Mouse (Mus musculus) embryonic facial prominence, embryonic 10.5 days (tissue): Measurements from ENCODE around the gene Moap1. TPM values are rescaled to one million over a fixed set of nuclear protein-coding genes. Genes with fewer than 3 reads are reported as not detected.

Source experiments
- DNase-seq: peaks from one replicate; pipeline ENCODE4 v3.0.0-alpha.2; 2017; ENCODE audit warnings: low spot score
- H3K27ac ChIP-seq: fragments of 300-500 bp; sonication (generic); replicated peaks from 2 replicates; pipeline ENCODE4 v1.5.1; 2016; ENCODE audit warnings: mild to moderate bottlenecking
- H3K27me3 ChIP-seq: fragments of 300-500 bp; sonication (generic); replicated peaks from 2 replicates; pipeline ENCODE4 v1.6.1; 2016; ENCODE audit warnings: low read depth, mild to moderate bottlenecking; ENCODE audit not compliant: poor library complexity, severe bottlenecking
- H3K36me3 ChIP-seq: fragments of 300-500 bp; sonication (generic); replicated peaks from 2 replicates; pipeline ENCODE4 v1.6.1; 2016; ENCODE audit warnings: mild to moderate bottlenecking, moderate library complexity
- H3K4me1 ChIP-seq: fragments of 300-500 bp; sonication (generic); 2 replicates; pipeline ENCODE4 v1.6.1; 2016
- H3K4me3 ChIP-seq: fragments of 300-500 bp; sonication (generic); 2 replicates; pipeline ENCODE4 v1.5.1; 2016; ENCODE audit warnings: mild to moderate bottlenecking, moderate library complexity
- H3K9me3 ChIP-seq: fragments of 300-500 bp; sonication (generic); 2 replicates; pipeline ENCODE4 v1.6.1; 2016; ENCODE audit warnings: mild to moderate bottlenecking
- WGBS: fragments of 180-500 bp; shearing (Covaris S2); methylation state at CpG from one replicate; pipeline ENCODE4 v1.1.7; 2016; 5-methylcytosine and 5-hydroxymethylcytosine counted together
- polyA plus RNA-seq: library from polyadenylated mRNA; unstranded; fragments of >200 nt; fragmentation: Nextera tagmentation; extraction: Ambion mirVana; gene quantifications from 2 replicates; pipeline ENCODE4 v1.2.1, GENCODE M21; 2016

Gene Moap1
- polyA plus RNA-seq: 35.4 and 36.9 TPM in 2 replicates

DNA sequence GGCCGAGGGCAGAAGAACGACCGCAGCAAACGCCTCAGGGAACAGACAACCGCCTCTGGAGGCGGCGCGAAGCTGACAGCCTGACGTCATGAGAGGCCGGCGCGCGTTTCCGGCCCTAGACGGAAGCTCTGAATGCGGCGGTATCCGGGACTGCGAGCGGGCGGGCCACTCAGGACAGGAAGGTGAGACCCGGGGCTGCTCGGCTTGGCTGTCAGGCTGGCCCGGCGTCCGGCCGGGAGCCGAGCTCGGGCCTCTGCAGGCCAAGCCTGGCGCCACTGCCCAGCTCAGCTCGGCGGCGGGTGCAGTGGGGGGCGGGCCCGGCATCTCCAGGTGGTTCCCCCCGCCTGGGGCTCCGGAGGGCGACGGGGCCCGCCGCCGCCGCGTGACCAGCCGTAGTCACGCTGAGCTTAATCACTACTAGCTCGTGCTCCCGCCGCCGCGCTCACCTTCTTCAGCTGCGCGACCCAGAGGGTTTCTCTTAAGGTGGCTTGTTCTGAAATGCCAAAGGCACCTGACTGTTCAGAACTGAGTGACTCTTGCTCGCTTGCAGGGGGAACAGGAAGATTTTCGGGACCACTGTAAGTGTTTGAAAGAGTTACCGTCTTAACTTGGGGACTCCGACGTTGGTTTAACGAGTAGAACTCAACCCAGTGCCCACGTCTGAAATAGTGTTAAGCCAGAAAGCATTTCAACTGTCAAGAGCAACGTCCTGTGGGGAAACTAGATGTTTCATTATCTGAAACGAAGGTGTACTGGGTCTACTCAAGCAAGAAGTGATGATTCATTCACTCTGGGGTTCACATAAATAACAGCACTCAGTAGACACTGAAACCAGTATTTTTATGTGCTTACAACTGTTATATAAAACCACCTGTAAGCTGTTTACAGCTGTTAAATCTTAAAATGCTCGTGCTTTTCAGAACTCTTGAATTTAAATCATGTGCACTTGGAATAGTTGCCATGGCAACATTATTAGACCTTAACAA lies at the start of gene Moap1, which contains the start of gene Tmem251:
TSS of gene Moap1 (minus strand) at position 73 of the 986 bp plus-strand sequence.
TSS of gene Tmem251 (plus strand) at position 174 of the 986 bp plus-strand sequence.
- Histone ChIP-seq H3K27me3 (no peaks in the 10 kb centered on the region), H3K9me3 (no peaks in the 10 kb centered on the region), H3K27ac (peak within 1 kb of the TSS; percentile 93), H3K4me1 (peaks cover 25% of the 10 kb centered on the region), H3K4me3 (peak within 1 kb of the TSS; percentile 94), H3K36me3 (peaks cover 40% of the 10 kb centered on the region)
- peak; percentile 93 for DNase-seq
- WGBS: under 1% methylated on average over 63 of the region's 63 CpGs

DNA sequence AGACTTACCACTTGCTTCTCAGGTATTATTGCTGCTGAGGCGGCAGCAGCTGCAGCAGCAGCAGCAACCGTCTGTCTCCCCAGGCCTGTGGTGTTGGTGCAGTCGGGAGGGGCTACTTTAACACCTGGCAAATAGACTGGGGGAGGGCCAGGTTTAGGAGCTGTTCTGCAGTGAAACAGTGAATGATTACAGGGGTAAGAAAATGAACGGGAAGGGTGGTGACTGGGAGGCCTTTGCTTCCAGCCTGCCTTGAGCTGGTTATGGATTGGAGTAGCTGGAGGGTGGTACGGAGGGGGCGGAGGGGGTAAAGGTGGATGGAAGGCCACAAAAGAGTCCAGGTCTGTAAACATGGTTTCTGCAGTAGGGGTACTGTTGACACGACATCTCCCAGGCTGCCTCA lies 44.5 kb upstream of the Moap1 start:
- no peak overlapping the region for H3K4me3 ChIP-seq
- peaks cover 99% of the 10 kb centered on the region for H3K36me3 ChIP-seq
- H3K9me3 ChIP-seq: no peaks in the 10 kb centered on the region
- H3K4me1 ChIP-seq: no peaks in the 10 kb centered on the region
- H3K27me3 ChIP-seq: no peaks in the 10 kb centered on the region
- DNase-seq: no peak
- H3K27ac ChIP-seq: no peak overlapping the region
- 90% methylated on average over 7 of the region's 7 CpGs for WGBS

DNA sequence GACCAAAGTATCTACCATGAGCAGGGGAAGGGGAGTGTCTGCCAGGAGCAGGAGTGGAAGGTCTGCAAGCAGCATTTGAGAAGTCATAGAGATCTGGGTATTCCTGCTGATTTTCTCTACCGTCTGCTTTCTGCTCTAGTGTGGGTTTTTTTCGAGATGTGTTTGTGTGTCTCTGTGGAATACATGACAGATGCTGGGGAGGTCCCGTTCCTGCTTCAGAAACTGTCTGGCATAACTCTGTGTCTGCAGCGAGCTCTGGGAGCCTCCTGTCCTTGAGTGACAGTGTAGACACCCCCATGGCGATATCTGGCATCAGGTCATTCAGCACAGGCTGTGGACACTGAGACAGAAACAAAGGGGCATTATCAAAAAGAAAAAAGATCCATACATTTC lies 42.1 kb upstream of the Moap1 start:
- no peaks in the 10 kb centered on the region for H3K4me1 ChIP-seq
- DNase-seq: no peak
- H3K9me3 ChIP-seq: no peaks in the 10 kb centered on the region
- no peak overlapping the region for H3K27ac ChIP-seq
- 86% methylated on average over 5 of the region's 5 CpGs for WGBS
- no peak overlapping the region for H3K4me3 ChIP-seq
- peaks cover 90% of the 10 kb centered on the region for H3K36me3 ChIP-seq
- no peaks in the 10 kb centered on the region for H3K27me3 ChIP-seq

DNA sequence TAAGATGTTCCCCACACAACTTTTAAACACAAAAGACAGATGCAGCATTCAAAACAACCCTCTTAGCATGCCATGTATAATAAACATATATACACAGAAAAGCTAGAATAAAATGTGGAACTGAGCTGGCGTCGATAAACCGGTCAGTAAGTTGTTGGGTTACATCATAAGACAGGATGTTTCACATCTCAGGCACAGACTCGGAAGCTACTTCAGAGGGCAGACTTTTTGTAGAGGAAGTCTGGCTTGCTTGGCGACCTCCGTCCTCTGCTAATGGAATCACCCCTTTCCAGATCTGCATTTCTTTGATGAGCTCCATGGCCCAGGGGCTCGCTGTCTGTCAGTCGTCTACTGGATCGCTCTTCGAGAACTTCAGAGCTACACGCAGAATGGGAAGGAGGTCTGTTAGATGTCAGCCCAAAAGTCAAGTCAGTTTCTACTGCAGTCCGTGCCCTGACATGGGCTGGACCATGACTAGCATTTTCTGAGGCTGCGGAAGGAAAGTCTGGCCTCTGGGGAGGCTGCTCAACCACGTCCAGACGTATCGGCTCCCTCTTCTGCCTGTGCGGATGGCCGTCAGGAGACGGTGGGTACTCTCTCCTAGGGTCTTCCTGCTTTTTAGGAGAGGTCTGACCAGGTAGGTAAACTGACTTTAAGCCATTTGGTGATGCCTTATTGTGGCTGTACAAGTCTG lies 41.6 kb upstream of the Moap1 start:
- Histone ChIP-seq H3K4me3 (no peak overlapping the region), H3K9me3 (no peaks in the 10 kb centered on the region), H3K27me3 (no peaks in the 10 kb centered on the region), H3K4me1 (no peaks in the 10 kb centered on the region), H3K27ac (no peak overlapping the region), H3K36me3 (peaks cover 84% of the 10 kb centered on the region)
- 89% methylated on average over 19 of the region's 19 CpGs for WGBS
- no peak for DNase-seq

DNA sequence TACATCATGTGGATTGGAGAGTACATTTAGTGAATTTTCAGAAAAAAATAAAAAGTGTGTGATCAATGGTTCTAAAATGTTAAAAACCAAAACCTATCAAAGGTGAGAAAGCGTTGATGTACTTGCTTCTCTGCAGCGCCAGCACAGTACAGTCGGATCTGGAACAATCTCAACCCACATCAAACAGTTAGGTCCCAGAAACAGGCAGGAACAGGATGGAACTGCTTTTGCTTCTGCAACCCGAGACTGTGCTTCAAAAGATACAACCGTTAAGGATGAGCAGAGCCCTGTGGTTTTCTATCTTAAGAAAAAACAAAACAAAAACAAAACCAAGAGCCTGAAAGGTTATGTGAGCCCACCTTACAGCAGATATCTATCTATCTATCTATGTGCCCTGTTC lies 39.4 kb upstream of the Moap1 start:
- no peak for DNase-seq
- no peaks in the 10 kb centered on the region for H3K4me1 ChIP-seq
- WGBS: 92% methylated on average over 5 of the region's 5 CpGs
- peaks cover 71% of the 10 kb centered on the region for H3K36me3 ChIP-seq
- H3K9me3 ChIP-seq: no peaks in the 10 kb centered on the region
- no peaks in the 10 kb centered on the region for H3K27me3 ChIP-seq
- H3K4me3 ChIP-seq: no peak overlapping the region
- no peak overlapping the region for H3K27ac ChIP-seq

DNA sequence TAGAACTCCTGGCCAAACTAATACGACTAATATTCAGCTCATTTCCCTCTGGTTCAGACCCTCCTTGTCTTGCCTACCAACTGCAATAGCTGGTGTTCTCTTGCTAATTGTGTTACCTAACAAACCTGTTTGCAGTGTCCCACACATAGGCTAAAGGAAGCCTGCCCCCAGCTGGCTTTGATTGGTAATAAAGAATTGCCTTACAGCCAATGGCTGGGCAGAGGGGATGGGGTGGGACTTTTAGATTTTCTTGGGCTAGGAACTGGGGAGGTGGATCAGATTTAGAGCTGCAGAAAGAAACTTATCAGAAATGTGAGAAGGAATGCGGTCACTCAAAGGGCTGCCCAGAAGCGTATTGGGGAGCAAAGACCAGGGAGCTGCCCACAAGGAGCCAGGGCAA lies 36.0 kb upstream of the Moap1 start:
- 48% methylated on average over 3 of the region's 3 CpGs for WGBS
- H3K36me3 ChIP-seq: peaks cover 71% of the 10 kb centered on the region

DNA sequence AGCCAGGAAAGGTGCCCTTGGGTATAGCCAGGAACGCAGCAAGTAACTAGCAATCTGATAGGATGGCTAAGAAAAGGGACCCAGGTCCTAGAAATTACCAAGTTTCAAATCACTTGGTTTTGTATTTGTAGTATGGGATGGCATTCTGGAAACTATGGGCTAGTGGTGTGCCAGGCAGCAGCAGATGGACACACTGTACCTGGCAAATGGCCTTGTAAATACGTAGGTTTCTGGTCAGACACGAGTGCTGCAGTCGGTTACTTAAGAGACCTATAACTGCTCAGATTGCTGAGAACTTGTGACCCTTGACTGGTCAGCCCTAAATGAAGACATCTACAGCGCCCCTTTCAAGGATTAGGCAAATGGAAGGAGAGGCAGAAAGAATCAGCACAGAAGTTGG lies 34.7 kb upstream of the Moap1 start:
- Histone ChIP-seq H3K9me3 (no peaks in the 10 kb centered on the region), H3K27ac (no peak overlapping the region), H3K4me3 (no peak overlapping the region), H3K4me1 (no peaks in the 10 kb centered on the region), H3K27me3 (no peaks in the 10 kb centered on the region), H3K36me3 (peaks cover 70% of the 10 kb centered on the region)
- no peak for DNase-seq
- 87% methylated on average over 5 of the region's 5 CpGs for whole genome bisulfite sequencing

More for the DNA sequence above, 36.0 kb upstream of the Moap1 start:
- H3K4me3 ChIP-seq: no peak overlapping the region
- H3K27me3 ChIP-seq: no peaks in the 10 kb centered on the region
- no peak for DNase-seq
- H3K27ac ChIP-seq: no peak overlapping the region
- no peaks in the 10 kb centered on the region for H3K4me1 ChIP-seq
- no peaks in the 10 kb centered on the region for H3K9me3 ChIP-seq

DNA sequence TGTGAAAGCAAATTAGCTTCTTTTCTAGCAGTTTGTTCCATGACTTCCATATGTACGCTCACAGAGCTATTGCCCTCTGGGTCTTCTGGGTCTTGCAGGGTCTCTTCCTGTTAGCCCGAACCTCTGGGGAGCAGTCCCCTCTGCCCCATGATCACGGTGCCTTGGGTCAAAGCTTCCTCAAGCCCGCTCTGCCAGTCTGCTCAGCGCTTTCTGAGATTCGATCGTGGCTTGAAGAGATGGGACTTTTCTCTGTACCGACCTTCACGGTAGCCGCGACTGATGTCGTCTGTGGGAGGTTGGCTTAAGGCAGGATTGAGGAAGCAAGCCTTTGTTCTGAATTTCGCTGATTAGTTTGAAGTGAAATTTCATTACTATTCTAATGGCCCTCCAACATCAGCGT lies 32.6 kb upstream of the Moap1 start:
- DNase-seq: no peak
- Histone ChIP-seq H3K36me3 (peaks cover 77% of the 10 kb centered on the region), H3K4me1 (no peaks in the 10 kb centered on the region), H3K27me3 (no peaks in the 10 kb centered on the region), H3K9me3 (no peaks in the 10 kb centered on the region; the same call in 1 of the 2 replicates), H3K4me3 (no peak overlapping the region), H3K27ac (no peak overlapping the region)
- WGBS: 93% methylated on average over 14 of the region's 14 CpGs

DNA sequence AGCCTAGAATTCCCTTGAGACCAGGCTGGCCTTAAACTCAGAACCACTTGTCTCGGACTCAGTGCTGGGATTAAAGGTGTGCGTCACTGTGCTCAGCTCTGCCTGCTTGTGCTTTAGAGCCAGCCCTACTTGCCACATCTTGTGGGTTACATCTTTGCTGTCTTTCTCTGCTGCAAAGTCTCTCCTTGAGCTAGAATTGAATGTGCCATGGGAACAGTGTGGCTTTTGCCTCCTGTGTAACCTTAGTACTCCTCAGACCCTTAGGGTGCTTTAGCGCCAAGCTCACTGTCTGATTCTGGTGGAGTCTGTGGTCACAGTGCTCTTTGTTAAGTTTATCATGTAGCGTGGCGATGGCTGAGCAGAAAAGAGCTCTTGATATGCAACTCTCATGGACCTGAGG lies 29.2 kb upstream of the Moap1 start:
- Histone ChIP-seq H3K4me1 (no peaks in the 10 kb centered on the region), H3K27ac (no peak overlapping the region), H3K9me3 (no peaks in the 10 kb centered on the region; the same call in 1 of the 2 replicates), H3K27me3 (no peaks in the 10 kb centered on the region), H3K4me3 (no peak overlapping the region), H3K36me3 (peaks cover 99% of the 10 kb centered on the region)
- 93% methylated on average over 5 of the region's 5 CpGs for WGBS
- no peak for DNase-seq

DNA sequence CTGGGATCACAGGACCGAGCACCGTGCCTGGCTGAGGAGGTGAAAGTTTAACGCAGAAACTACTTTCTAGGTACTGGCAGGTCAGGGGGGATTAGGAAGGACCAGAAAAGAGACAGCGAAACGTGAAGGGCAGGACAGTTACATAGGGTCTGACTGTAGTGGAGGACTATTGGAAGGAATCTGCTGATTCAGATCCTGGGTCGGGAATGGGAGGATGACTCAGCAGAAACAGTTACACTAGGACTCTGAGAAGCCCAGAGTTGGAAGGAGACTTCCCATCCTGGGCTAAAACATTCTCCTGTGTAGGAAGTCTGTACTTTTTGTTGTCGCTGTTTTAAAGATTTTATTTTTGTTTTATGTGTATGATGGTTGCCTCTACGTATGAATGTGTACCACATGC lies 28.1 kb upstream of the Moap1 start:
- Histone ChIP-seq H3K36me3 (peaks cover 99% of the 10 kb centered on the region), H3K9me3 (no peaks in the 10 kb centered on the region; the same call in 1 of the 2 replicates), H3K4me1 (no peaks in the 10 kb centered on the region), H3K27me3 (no peaks in the 10 kb centered on the region), H3K4me3 (no peak overlapping the region), H3K27ac (no peak overlapping the region)
- no peak for DNase-seq
- 95% methylated on average over 8 of the region's 8 CpGs for WGBS

DNA sequence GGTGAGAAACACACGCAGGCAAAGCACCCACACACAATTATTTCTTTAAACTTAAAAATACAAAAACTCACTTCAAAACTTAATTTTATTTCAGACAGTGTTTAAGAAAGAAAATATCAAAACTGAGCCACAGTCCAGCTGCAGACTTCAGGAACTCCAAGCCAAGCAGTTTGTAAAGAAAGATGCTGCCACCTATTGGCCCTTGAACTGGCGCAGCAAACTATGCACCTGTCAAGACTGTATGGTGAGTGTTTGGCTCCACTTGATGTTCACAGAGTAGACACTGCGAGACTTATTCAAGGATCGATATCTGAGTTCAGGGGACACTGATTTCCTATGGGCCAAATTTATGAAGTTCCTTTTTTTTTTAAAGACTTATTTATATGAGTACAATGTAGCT lies 25.5 kb upstream of the Moap1 start:
- Histone ChIP-seq H3K36me3 (peaks cover 96% of the 10 kb centered on the region), H3K4me3 (no peak overlapping the region), H3K4me1 (no peaks in the 10 kb centered on the region), H3K27ac (no peak overlapping the region), H3K27me3 (no peaks in the 10 kb centered on the region), H3K9me3 (no peaks in the 10 kb centered on the region; the same call in 1 of the 2 replicates)
- no peak for DNase-seq
- WGBS: 92% methylated on average over 4 of the region's 4 CpGs

DNA sequence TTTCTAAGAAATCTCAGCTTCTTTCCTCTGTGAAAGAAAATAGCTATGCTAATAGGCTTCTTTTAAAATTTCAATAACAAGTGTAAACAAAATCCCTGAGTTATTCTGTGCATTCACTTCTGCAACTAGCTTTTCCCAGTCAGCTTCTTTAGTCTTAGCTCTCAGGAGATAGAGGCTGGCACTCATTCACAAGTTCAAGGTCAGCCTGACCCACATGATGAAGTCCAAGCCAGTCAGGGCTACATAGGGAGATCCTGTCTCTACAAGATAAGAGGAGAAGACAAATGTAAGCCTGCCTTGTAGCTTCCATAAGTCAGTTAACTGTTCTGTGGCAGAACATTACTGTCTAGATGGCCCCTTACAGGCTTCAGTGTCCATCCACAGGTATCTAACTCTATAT lies 20.2 kb upstream of the Moap1 start:
- Histone ChIP-seq H3K27me3 (no peaks in the 10 kb centered on the region), H3K4me1 (peaks cover 13% of the 10 kb centered on the region), H3K27ac (no peak overlapping the region), H3K4me3 (no peak overlapping the region), H3K36me3 (peaks cover 62% of the 10 kb centered on the region), H3K9me3 (no peaks in the 10 kb centered on the region)
- no peak for DNase-seq
